Mouse (Mus musculus) lung, postnatal 0 days (tissue): Measurements from ENCODE around the gene Klre1. TPM values are rescaled to one million over a fixed set of nuclear protein-coding genes. Genes with fewer than 3 reads are reported as not detected.
"Not testable (repeated sequence)": the region's sequence is repeated elsewhere in the genome, so short reads cannot be mapped to it uniquely, and the experiment has no call there.

Source experiments
- ATAC-seq: fragments of 200-750 bp; cut with Nextera tagmentation; 2 replicates; pipeline ENCODE4 v1.8.0; 2017; ENCODE audit warnings: moderate library complexity
- DNase-seq: peaks from one replicate; pipeline ENCODE4 v3.0.0-alpha.2; 2016; ENCODE audit warnings: low spot score
- H3K27ac ChIP-seq: fragments of 300-500 bp; sonication (generic); 2 replicates; pipeline ENCODE4 v1.5.1; 2014; ENCODE audit warnings: antibody characterized with exemption, mild to moderate bottlenecking, low read length, mixed read lengths
- H3K27me3 ChIP-seq: fragments of 300-500 bp; sonication (generic); replicated peaks from 2 replicates; pipeline ENCODE4 v1.6.1; 2014; ENCODE audit warnings: low read length, mixed read lengths; ENCODE audit not compliant: insufficient read depth
- H3K36me3 ChIP-seq: fragments of 300-500 bp; sonication (generic); 2 replicates; pipeline ENCODE4 v1.6.1; 2014; ENCODE audit warnings: low read length, mixed read lengths; ENCODE audit not compliant: insufficient read depth
- H3K4me1 ChIP-seq: fragments of 300-500 bp; sonication (generic); 2 replicates; pipeline ENCODE4 v1.6.1; 2014; ENCODE audit warnings: antibody characterized with exemption, low read depth, low read length, mixed read lengths; ENCODE audit not compliant: insufficient read depth
- H3K4me2 ChIP-seq: fragments of 300-500 bp; sonication (generic); replicated peaks from 2 replicates; pipeline ENCODE4 v1.6.1; 2014; ENCODE audit warnings: low read depth, mild to moderate bottlenecking, low read length, moderate library complexity, mixed read lengths
- H3K4me3 ChIP-seq: fragments of 300-500 bp; sonication (generic); 2 replicates; pipeline ENCODE4 v1.5.1; 2014; ENCODE audit warnings: low read depth, low read length
- H3K9ac ChIP-seq: fragments of 300-500 bp; sonication (generic); replicated peaks from 2 replicates; pipeline ENCODE4 v1.6.1; 2014; ENCODE audit warnings: low read depth, mild to moderate bottlenecking
- H3K9me3 ChIP-seq: fragments of 300-500 bp; sonication (generic); 2 replicates; pipeline ENCODE4 v1.6.1; 2016; ENCODE audit warnings: low read length, mixed read lengths
- CTCF ChIP-seq: IDR thresholded peaks from 2 replicates; pipeline ENCODE4 v1.5.1; 2016; ENCODE audit warnings: antibody characterized with exemption, mild to moderate bottlenecking
- EP300 ChIP-seq: IDR thresholded peaks from 2 replicates; pipeline ENCODE4 v1.6.1; 2016; ENCODE audit warnings: antibody characterized with exemption, mild to moderate bottlenecking, control low read depth
- WGBS: fragments of 180-500 bp; shearing (Covaris S2); extraction: QIAGEN DNeasy Blood & Tissue Kit; methylation state at CpG from one replicate; pipeline ENCODE4 v1.1.7; 2014; 5-methylcytosine and 5-hydroxymethylcytosine counted together
- polyA plus RNA-seq: library from polyadenylated mRNA; unstranded; fragments of >200 nt; fragmentation: Nextera tagmentation; extraction: Ambion mirVana; gene quantifications from 2 replicates; pipeline ENCODE4 v1.2.1, GENCODE M21; 2015

Gene Klre1
- polyA plus RNA-seq, 1 experiment from 2014 or later = 0.08 TPM

DNA sequence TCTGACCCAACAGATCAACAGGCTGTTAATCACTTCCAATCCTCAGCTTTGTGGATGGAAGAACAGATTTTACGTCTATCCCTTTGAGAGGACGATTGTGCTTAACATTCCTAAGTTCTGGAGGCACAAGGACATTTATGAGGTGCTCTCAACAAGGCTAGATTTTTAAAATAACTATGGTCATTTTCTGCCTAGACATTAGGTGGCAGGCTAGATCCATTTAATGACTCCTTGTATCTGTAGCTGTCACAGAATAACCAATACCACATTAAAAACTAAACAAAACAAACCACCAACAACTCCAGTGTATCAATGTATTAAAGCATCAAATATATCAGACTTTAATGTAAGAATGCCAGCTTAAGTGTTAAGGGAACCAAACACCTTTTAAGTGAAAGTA, 2.4 kb upstream of the Klre1 start:
- no peak overlapping the region for H3K9ac ChIP-seq
- WGBS = 11% methylated on average over 2 of the region's 2 CpGs
- no peak overlapping the region for H3K4me3 ChIP-seq
- no peaks in the 10 kb centered on the region for H3K9me3 ChIP-seq
- DNase-seq (peak; percentile 7), ATAC-seq (no peak)
- TF ChIP-seq CTCF (peak; percentile 31), EP300 (no peak)
- H3K27ac ChIP-seq = no peak overlapping the region
- H3K27me3 ChIP-seq = no peaks in the 10 kb centered on the region
- no peaks in the 10 kb centered on the region for H3K36me3 ChIP-seq
- H3K4me1 ChIP-seq = no peaks in the 10 kb centered on the region
- H3K4me2 ChIP-seq = no peak overlapping the region

- TF ChIP-seq CTCF (peak; percentile 47), EP300 (no peak)
- ATAC-seq (no peak), DNase-seq (no peak)
- no peak overlapping the region for H3K9ac ChIP-seq
- H3K4me2 ChIP-seq = no peak overlapping the region
- H3K27me3 ChIP-seq = no peaks in the 10 kb centered on the region
- no peak overlapping the region for H3K4me3 ChIP-seq
- WGBS = 52% methylated on average over 4 of the region's 4 CpGs
- no peaks in the 10 kb centered on the region for H3K36me3 ChIP-seq
- H3K4me1 ChIP-seq = no peaks in the 10 kb centered on the region
- H3K27ac ChIP-seq = no peak overlapping the region
- H3K9me3 ChIP-seq = no peaks in the 10 kb centered on the region
Measured at GRCm38 (mm10) chr6:129581274-129581673, 3.6 kb downstream of the Klre1 start.

GRCm38 (mm10) chr6:129581896-129582295, 4.2 kb downstream of the Klre1 start:
- Histone ChIP-seq H3K27me3 (no peaks in the 10 kb centered on the region), H3K36me3 (no peaks in the 10 kb centered on the region)
- 50% methylated on average over 4 of the region's 4 CpGs for WGBS

DNA sequence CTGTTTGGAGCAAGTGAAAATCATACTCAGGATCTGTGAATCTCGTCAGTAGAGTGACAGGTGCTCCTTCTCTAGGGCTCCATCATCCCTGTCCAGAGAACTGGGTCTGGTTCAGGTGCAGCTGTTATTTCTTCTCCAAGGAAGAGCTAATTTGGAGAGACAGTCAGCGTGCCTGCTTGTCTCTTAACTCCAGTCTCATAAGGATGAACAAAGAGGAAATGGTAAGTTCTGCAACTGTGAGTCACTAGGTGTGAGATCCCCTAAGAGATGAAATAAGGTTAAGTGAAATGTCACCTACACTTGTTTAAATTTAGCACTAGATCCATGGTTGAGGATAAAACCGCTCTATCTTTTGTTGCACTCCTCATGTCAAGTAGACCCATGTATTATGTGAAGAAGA, 5.3 kb downstream of the Klre1 start:
- H3K9ac ChIP-seq = no peak overlapping the region
- 60% methylated on average over 3 of the region's 3 CpGs for WGBS
- no peaks in the 10 kb centered on the region for H3K36me3 ChIP-seq
- TF ChIP-seq EP300 (no peak), CTCF (no peak)
- ATAC-seq (no peak), DNase-seq (no peak)
- H3K9me3 ChIP-seq = no peaks in the 10 kb centered on the region
- H3K27me3 ChIP-seq = no peaks in the 10 kb centered on the region
- no peaks in the 10 kb centered on the region for H3K4me1 ChIP-seq
- no peak overlapping the region for H3K4me2 ChIP-seq
- H3K27ac ChIP-seq = no peak overlapping the region
- no peak overlapping the region for H3K4me3 ChIP-seq

More at GRCm38 (mm10) chr6:129581896-129582295, 4.2 kb downstream of the Klre1 start:
- Histone ChIP-seq H3K9me3 (no peaks in the 10 kb centered on the region), H3K27ac (no peak overlapping the region), H3K4me3 (no peak overlapping the region), H3K4me1 (no peaks in the 10 kb centered on the region), H3K9ac (no peak overlapping the region), H3K4me2 (no peak overlapping the region)
- no peak for ATAC-seq
- no peak for TF ChIP-seq CTCF
- TF ChIP-seq EP300 = no peak
- no peak for DNase-seq

DNA sequence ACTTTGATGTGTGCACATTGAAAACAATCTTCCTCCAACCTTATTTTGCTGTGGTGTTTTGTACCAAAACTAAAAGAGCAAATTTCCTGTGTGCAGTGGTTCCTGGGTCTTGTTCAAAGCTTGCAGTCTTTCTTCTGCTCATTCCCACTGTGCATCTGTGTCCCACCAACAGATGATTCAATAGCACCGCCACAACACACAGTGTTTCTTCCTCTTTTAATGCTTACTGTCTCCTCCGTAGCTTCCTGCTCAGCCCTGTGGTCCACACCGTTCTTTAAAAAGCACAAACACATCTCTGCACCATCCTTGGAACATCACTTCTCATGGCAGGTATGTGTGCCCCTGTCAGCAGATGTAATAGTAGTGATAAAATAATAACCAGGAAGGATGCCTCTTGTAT, 13.8 kb downstream of the Klre1 start, which contains the start of gene Klrd1:
Gene Klrd1 (plus strand): TSS at position 275 of the 400 bp plus-strand sequence.
- Histone ChIP-seq H3K36me3 (no peaks in the 10 kb centered on the region), H3K9ac (no peak within 1 kb of the TSS), H3K4me1 (no peaks in the 10 kb centered on the region), H3K4me3 (no peak within 1 kb of the TSS), H3K4me2 (no peak within 1 kb of the TSS), H3K27ac (no peak within 1 kb of the TSS), H3K27me3 (no peaks in the 10 kb centered on the region), H3K9me3 (no peaks in the 10 kb centered on the region)
- no peak for TF ChIP-seq EP300
- no peak for TF ChIP-seq CTCF
- ATAC-seq (no peak), DNase-seq (no peak)
- 72% methylated on average over 3 of the region's 3 CpGs for WGBS

DNA sequence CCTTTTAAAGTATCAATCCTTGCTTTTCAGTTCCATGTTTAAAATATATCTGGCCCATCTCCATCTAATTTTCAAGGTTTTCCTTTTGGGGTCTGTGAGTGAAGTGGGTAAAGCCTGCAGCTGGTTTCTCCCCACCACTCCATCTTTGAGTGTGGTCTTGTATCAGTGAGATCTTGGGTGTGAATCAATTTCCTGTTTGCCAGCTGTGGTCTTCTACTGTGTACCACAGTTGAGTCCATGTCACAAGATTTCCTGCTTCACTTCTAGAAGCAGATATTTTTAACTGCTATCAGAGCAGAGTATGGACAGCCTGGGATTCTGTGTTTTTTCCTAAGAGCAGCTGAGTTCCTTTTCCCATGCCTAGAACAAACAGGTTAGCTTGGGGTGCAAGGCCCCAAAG, 30.7 kb downstream of the Klre1 start:
- no peaks in the 10 kb centered on the region for H3K9me3 ChIP-seq
- H3K27me3 ChIP-seq = no peaks in the 10 kb centered on the region
- no peak for ATAC-seq

DNA sequence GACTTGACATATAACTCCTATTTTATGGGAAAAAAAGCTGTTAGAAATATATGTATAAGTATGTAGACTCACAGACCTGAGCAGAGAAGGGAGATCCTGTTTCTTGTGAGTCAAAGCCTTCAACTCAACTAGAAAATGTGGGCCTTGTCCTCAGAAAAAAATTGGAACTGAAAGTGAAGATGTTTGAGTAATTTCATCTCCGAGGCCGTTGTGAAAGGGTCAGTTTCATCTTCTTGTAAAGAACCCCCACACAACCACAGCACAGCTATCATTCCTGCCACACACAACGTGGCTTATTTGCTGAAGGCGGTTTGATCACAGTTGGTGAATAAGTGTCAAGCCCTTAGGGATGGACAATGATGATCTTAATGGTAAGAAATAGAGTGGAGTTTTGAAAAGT, 46.0 kb downstream of the Klre1 start, which contains the start of gene Klrk1:
Gene Klrk1 (minus strand): TSS at position 130 of the 400 bp plus-strand sequence.
- H3K9me3 ChIP-seq = no peaks in the 10 kb centered on the region
- no peak within 1 kb of the TSS for H3K4me3 ChIP-seq
- TF ChIP-seq CTCF (no peak), EP300 (no peak)
- H3K9ac ChIP-seq = no peak within 1 kb of the TSS
- no peaks in the 10 kb centered on the region for H3K36me3 ChIP-seq
- no peak within 1 kb of the TSS for H3K27ac ChIP-seq
- ATAC-seq (no peak), DNase-seq (no peak)
- H3K4me1 ChIP-seq = no peaks in the 10 kb centered on the region
- H3K4me2 ChIP-seq = no peak within 1 kb of the TSS
- WGBS = 75% methylated on average over 4 of the region's 4 CpGs
- no peaks in the 10 kb centered on the region for H3K27me3 ChIP-seq

More for the DNA sequence above, 30.7 kb downstream of the Klre1 start:
- TF ChIP-seq CTCF (no peak), EP300 (no peak)
- Histone ChIP-seq H3K27ac (no peak overlapping the region), H3K4me3 (no peak overlapping the region), H3K36me3 (no peaks in the 10 kb centered on the region), H3K4me2 (no peak overlapping the region), H3K4me1 (no peaks in the 10 kb centered on the region), H3K9ac (no peak overlapping the region)
- no peak for DNase-seq

DNA sequence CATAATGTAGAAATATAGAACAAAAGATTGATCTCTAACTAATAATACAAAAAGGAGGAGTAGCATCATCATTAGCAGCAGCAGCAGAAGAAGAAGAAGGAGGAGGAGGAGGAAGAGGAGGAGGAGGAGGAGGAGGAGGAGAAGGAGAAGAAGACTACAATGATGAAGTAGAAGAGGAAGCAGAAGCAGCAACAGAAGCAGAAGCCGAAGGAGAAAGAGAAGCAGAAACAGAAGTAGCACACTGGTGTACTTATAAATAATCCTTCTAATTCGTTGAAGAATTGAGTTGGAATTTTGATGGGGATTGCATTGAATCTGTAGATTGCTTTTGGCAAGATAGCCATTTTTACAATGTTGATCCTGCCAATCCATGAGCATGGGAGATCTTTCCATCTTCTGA, 53.3 kb downstream of the Klre1 start:
- WGBS = 84% methylated on average over 2 of the region's 2 CpGs

More for the DNA sequence above, 53.3 kb downstream of the Klre1 start:
- not testable (repeated sequence) for H3K4me1 ChIP-seq, H3K27ac ChIP-seq, H3K27me3 ChIP-seq, H3K36me3 ChIP-seq, DNase-seq, H3K4me2 ChIP-seq, ATAC-seq, H3K9ac ChIP-seq, H3K9me3 ChIP-seq, H3K4me3 ChIP-seq
